ENCODE assay signal across 22 mouse cellular contexts in the genomic region with DNA sequence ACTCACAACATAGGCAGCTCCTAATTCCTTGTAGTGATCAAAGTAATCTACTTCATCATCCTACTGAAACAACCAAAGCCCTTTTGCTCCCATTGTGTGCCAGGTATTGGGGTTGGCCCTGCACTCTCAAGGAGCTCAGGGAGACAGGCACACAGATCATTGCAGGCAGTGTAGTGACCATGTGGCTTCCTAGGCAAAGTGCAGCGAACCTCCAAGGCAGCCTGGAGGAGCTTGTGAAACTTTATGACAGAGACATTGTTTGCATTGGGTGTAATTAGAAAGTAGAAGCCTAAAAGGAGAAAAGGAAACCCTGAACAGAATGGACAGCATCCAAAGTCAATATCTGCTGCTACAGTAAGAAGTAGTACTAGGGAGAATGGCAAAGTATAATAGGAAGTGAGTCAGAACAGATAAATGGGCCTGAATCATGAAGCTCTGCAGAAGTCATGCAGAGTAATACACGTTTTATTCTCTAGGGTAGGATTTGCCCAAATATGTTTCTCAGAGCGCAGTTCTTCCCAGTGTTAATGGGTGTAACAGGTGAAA. TPM values are rescaled to one million over a fixed set of nuclear protein-coding genes. Genes with fewer than 3 reads are reported as not detected.
DNase-seq lines count a peak whose midpoint lies in the region; ATAC-seq and TF ChIP-seq lines count a peak whose summit lies in the region.
"Had no signal": no experiment of that assay in that cellular context is flagged by ENCODE, and none has a peak within 500 bp of the region (broad histone marks: within the 10 kb centered on the region; RNA-seq: fewer than 3 reads in every experiment).

No protein-coding gene starts in this region.

- no peak; the same call in 1 of the 2 replicates for ATAC-seq in heart, postnatal 0 days (ENCODE audit: insufficient read depth, low read depth)
- ATAC-seq: forebrain, embryonic 13.5 days had no signal

- no peaks in the 10 kb centered on the region for H3K36me3 ChIP-seq in heart, postnatal 0 days (replicated peaks; ENCODE audit: control insufficient read depth, insufficient read depth, low read length)
- H3K36me3 ChIP-seq in C2C12 (ENCODE audit: control insufficient read depth, insufficient read depth) (no peaks in the 10 kb centered on the region), myocyte (ENCODE audit: control insufficient read depth, insufficient read depth) (no peaks in the 10 kb centered on the region)
- H3K36me3 ChIP-seq: liver, embryonic 15.5 days had no signal

- no peak overlapping the region for H3K27ac ChIP-seq in heart, postnatal 0 days (ENCODE audit: low read depth)
- H3K27ac ChIP-seq in bone marrow macrophage, adult 2 months (ENCODE audit: insufficient read depth, low read depth, low read length), result peak overlapping the region; percentile 6; the same call in 1 of the 2 replicates
- H3K27ac ChIP-seq: forebrain, embryonic 13.5 days; hindbrain, embryonic 12.5 days; limb, embryonic 13.5 days; liver, embryonic 15.5 days; macrophage; midbrain, embryonic 12.5 days; neural tube, embryonic 15.5 days had no signal

- no peak overlapping the region for H3K9ac ChIP-seq in heart, postnatal 0 days (replicated peaks; ENCODE audit: low read depth, low read length)
- H3K9ac ChIP-seq: forebrain, embryonic 13.5 days; hindbrain, embryonic 12.5 days; limb, embryonic 13.5 days; liver, embryonic 15.5 days; midbrain, embryonic 12.5 days; neural tube, embryonic 15.5 days had no signal

- TF ChIP-seq EP300 in heart, postnatal 0 days (IDR thresholded peaks at IDR 0.05; ENCODE audit: low read depth), result no peak

- no peak for TF ChIP-seq POLR2A in bone marrow macrophage, adult 2 months (IDR thresholded peaks at IDR 0.05; ENCODE audit: borderline replicate concordance, low read depth, low read length)
- TF ChIP-seq POLR2A in myocyte (IDR thresholded peaks at IDR 0.05; ENCODE audit: insufficient read length, low read depth), result no peak

- H3K4me3 ChIP-seq in heart, postnatal 0 days (ENCODE audit: low read depth, low read length), result no peak overlapping the region
- H3K4me3 ChIP-seq in C2C12 (ENCODE audit: insufficient read depth, poor library complexity, severe bottlenecking) (no peak overlapping the region), myocyte (no peak overlapping the region)
- no peak overlapping the region for H3K4me3 ChIP-seq in bone marrow macrophage, adult 2 months (ENCODE audit: insufficient read depth, low read length)
- H3K4me3 ChIP-seq: forebrain, embryonic 13.5 days; hindbrain, embryonic 12.5 days; limb, embryonic 13.5 days; liver, embryonic 15.5 days; midbrain, embryonic 12.5 days; neural tube, embryonic 15.5 days had no signal

- peak; percentile 47 for DNase-seq in heart, postnatal 0 days (ENCODE audit: low spot score)
- no peak for DNase-seq in heart, postnatal 4 days
- no peak for DNase-seq in right cerebral cortex, adult 18-20 months
- DNase-seq in neural tube, embryonic 10.5 days (ENCODE audit: extremely low spot score, low spot score), result no peak
- DNase-seq: cerebellum, adult 9-11 months; gastrocnemius, postnatal 25 days; kidney, adult 18-20 months; kidney, postnatal 25 days; right cerebral cortex, postnatal 4 days had no signal

- no peaks in the 10 kb centered on the region for H3K9me3 ChIP-seq in heart, postnatal 0 days (replicated peaks; ENCODE audit: control insufficient read depth, low read length)
- H3K9me3 ChIP-seq: forebrain, embryonic 13.5 days; hindbrain, embryonic 12.5 days; limb, embryonic 13.5 days; liver, embryonic 15.5 days; midbrain, embryonic 12.5 days; neural tube, embryonic 15.5 days had no signal

- H3K79me2 ChIP-seq in C2C12 (ENCODE audit: control insufficient read depth, insufficient read depth) (no peaks in the 10 kb centered on the region), myocyte (ENCODE audit: control insufficient read depth, insufficient read depth) (no peaks in the 10 kb centered on the region)

- peaks cover 4% of the 10 kb centered on the region; the same call in 1 of the 2 replicates for H3K4me1 ChIP-seq in heart, postnatal 0 days (ENCODE audit: control insufficient read depth, insufficient read depth)
- H3K4me1 ChIP-seq in bone marrow macrophage, adult 2 months (ENCODE audit: control insufficient read depth, insufficient read depth, low read length), result peaks cover 37% of the 10 kb centered on the region
- H3K4me1 ChIP-seq: forebrain, embryonic 13.5 days; hindbrain, embryonic 12.5 days; limb, embryonic 13.5 days; liver, embryonic 15.5 days; midbrain, embryonic 12.5 days; neural tube, embryonic 15.5 days had no signal

- H3K27me3 ChIP-seq in heart, postnatal 0 days (ENCODE audit: control insufficient read depth, insufficient read depth, low read length), result no peaks in the 10 kb centered on the region
- H3K27me3 ChIP-seq in C2C12 (ENCODE audit: control insufficient read depth, insufficient read depth, insufficient read length) (no peaks in the 10 kb centered on the region), myocyte (ENCODE audit: control insufficient read depth, insufficient read depth, insufficient read length) (no peaks in the 10 kb centered on the region)
- H3K27me3 ChIP-seq: CH12.LX; forebrain, embryonic 13.5 days; hindbrain, embryonic 12.5 days; limb, embryonic 13.5 days; liver, embryonic 15.5 days; midbrain, embryonic 12.5 days; neural tube, embryonic 15.5 days had no signal

- H3ac ChIP-seq in C2C12 (ENCODE audit: control insufficient read depth, insufficient read length, low read depth) (peak overlapping the region; percentile 58), myocyte (ENCODE audit: control insufficient read depth, insufficient read length) (no peak overlapping the region)

- TF ChIP-seq CTCF in heart, postnatal 0 days (IDR thresholded peaks at IDR 0.05; ENCODE audit: low read depth), result no peak
- no peak for TF ChIP-seq CTCF in C2C12 (IDR thresholded peaks at IDR 0.05; ENCODE audit: control insufficient read depth, insufficient read depth, insufficient read length)
- TF ChIP-seq CTCF in bone marrow macrophage, adult 2 months (IDR thresholded peaks at IDR 0.05; ENCODE audit: low read depth, low read length), result no peak

- 48% methylated on average over 3 of the region's 3 CpGs for WGBS in heart, postnatal 0 days

- no peaks in the 10 kb centered on the region for H3K79me3 ChIP-seq in C2C12 (ENCODE audit: low read depth)

- no peak overlapping the region for H3K4me2 ChIP-seq in heart, postnatal 0 days (ENCODE audit: low read depth, low read length)
- peak overlapping the region; percentile 45 for H3K4me2 ChIP-seq in myocyte (ENCODE audit: low read depth)
- H3K4me2 ChIP-seq: forebrain, embryonic 13.5 days; heart, embryonic 11.5 days; hindbrain, embryonic 12.5 days; limb, embryonic 13.5 days; liver, embryonic 15.5 days; midbrain, embryonic 12.5 days; neural tube, embryonic 15.5 days had no signal

TF ChIP-seq in C2C12, 6 proteins besides CTCF, POLR2A, EP300 and RAD21 (continues in another document):
- no peak for TF ChIP-seq USF1 (IDR thresholded peaks at IDR 0.05; ENCODE audit: low read depth)
- peak; percentile 72 for TF ChIP-seq MAX (IDR thresholded peaks at IDR 0.05)
- TF ChIP-seq FOSL1 (IDR thresholded peaks at IDR 0.05; ENCODE audit: insufficient read depth, low read length, poor library complexity, severe bottlenecking), result peak; percentile 62

TF ChIP-seq in myocyte, 11 proteins besides CTCF, POLR2A, EP300 and RAD21 (continues in another document):
- TF ChIP-seq TCF3 (IDR thresholded peaks at IDR 0.05; ENCODE audit: insufficient read length, low read depth) (no peak), E2F4 (IDR thresholded peaks at IDR 0.05; ENCODE audit: insufficient read depth) (no peak), USF1 (IDR thresholded peaks at IDR 0.05; ENCODE audit: low read depth) (no peak), MAX (IDR thresholded peaks at IDR 0.05; ENCODE audit: low read depth) (no peak), SRF (IDR thresholded peaks at IDR 0.05; ENCODE audit: control insufficient read depth, insufficient read length, low read depth) (no peak)

RNA-seq across cellular contexts. Expression of gene Clcn1, which starts 9.1 kb away (rescaled TPM):
- total RNA-seq in heart, postnatal 0 days (2014; rRNA removed; ENCODE audit: low replicate concordance), result 0.04 TPM in 1 of 2 replicates, not detected in the other
- polyA plus RNA-seq in heart, postnatal 0 days (2015; fragmentation: Nextera tagmentation; extraction: Ambion mirVana), result 0.44 and 0.64 TPM in 2 replicates
- total RNA-seq in heart, postnatal 4 days (2021), result 1 to 10 TPM; 1.9 to 3.0 TPM
- polyA plus RNA-seq in C2C12 (2012; fragmentation: generic; extraction: Trizol), result 0.42 TPM
- polyA plus RNA-seq in bone marrow macrophage, adult 2 months (2012; ENCODE audit: insufficient read depth, insufficient read length, missing spikeins), result 0.36 TPM in 1 of 2 replicates, not detected in the other
- polyA plus RNA-seq in myocyte (2012; fragmentation: generic; extraction: Trizol), result 0.90 TPM

RNA-seq across cellular contexts. Expression of gene Fam131b, which starts 28.8 kb away (rescaled TPM):
- 0.88 and 1.4 TPM in 2 replicates for total RNA-seq in heart, postnatal 0 days (2014; rRNA removed; ENCODE audit: low replicate concordance)
- polyA plus RNA-seq in heart, postnatal 0 days (2015; fragmentation: Nextera tagmentation; extraction: Ambion mirVana), result 0.08 TPM in 2 replicates
- 1 to 10 TPM; 1.6 to 1.7 TPM for total RNA-seq in heart, postnatal 4 days (2021)
- polyA plus RNA-seq in C2C12 (2012; fragmentation: generic; extraction: Trizol) (15.6 TPM), myocyte (2012; fragmentation: generic; extraction: Trizol) (4.2 TPM)
- not detected in 2 replicates for polyA plus RNA-seq in bone marrow macrophage, adult 2 months (2012; ENCODE audit: insufficient read depth, insufficient read length, missing spikeins)
- polyA plus RNA-seq: liver, embryonic 15.5 days; macrophage had no signal

RNA-seq across cellular contexts. Expression of gene Casp2, which starts 30.8 kb away (rescaled TPM):
- 25.8 and 39.6 TPM in 2 replicates for total RNA-seq in heart, postnatal 0 days (2014; rRNA removed; ENCODE audit: low replicate concordance)
- polyA plus RNA-seq in heart, postnatal 0 days (2015; fragmentation: Nextera tagmentation; extraction: Ambion mirVana), result 14.9 and 15.2 TPM in 2 replicates
- total RNA-seq in heart, postnatal 4 days (2021), result 10 to 100 TPM; 33.6 to 34.3 TPM
- polyA plus RNA-seq in C2C12 (2012; fragmentation: generic; extraction: Trizol) (11.7 TPM), myocyte (2012; fragmentation: generic; extraction: Trizol) (6.7 TPM)
- 37.0 and 37.5 TPM in 2 replicates for polyA plus RNA-seq in bone marrow macrophage, adult 2 months (2012; ENCODE audit: insufficient read depth, insufficient read length, missing spikeins)

RNA-seq across cellular contexts. Expression of gene Tmem139, which starts 33.9 kb away (rescaled TPM):
- total RNA-seq in heart, postnatal 0 days (2014; rRNA removed; ENCODE audit: low replicate concordance), result not detected in 2 replicates
- 0.10 and 0.26 TPM in 2 replicates for polyA plus RNA-seq in heart, postnatal 0 days (2015; fragmentation: Nextera tagmentation; extraction: Ambion mirVana)
- total RNA-seq in heart, postnatal 4 days (2021), result under 1 TPM in 1 of 2 experiments, not detected in 1; 0.38 TPM
- polyA plus RNA-seq in C2C12 (2012; fragmentation: generic; extraction: Trizol), result 0.04 TPM
- polyA plus RNA-seq in bone marrow macrophage, adult 2 months (2012; ENCODE audit: insufficient read depth, insufficient read length, missing spikeins), result not detected in 2 replicates
- not detected for polyA plus RNA-seq in myocyte (2012; fragmentation: generic; extraction: Trizol)
- total RNA-seq: CH12.LX; gastrocnemius, postnatal 25 days; layer of hippocampus, postnatal 10 days had no signal
- polyA plus RNA-seq: heart, embryonic 11.5 days; macrophage had no signal

RNA-seq across cellular contexts. Expression of gene Gstk1, which starts 49.9 kb away (rescaled TPM):
- total RNA-seq in heart, postnatal 0 days (2014; rRNA removed; ENCODE audit: low replicate concordance), result 27.8 and 32.4 TPM in 2 replicates
- 23.6 and 25.4 TPM in 2 replicates for polyA plus RNA-seq in heart, postnatal 0 days (2015; fragmentation: Nextera tagmentation; extraction: Ambion mirVana)
- 10 to 100 TPM; 28.7 to 29.3 TPM for total RNA-seq in heart, postnatal 4 days (2021)
- polyA plus RNA-seq in C2C12 (2012; fragmentation: generic; extraction: Trizol) (1.5 TPM), myocyte (2012; fragmentation: generic; extraction: Trizol) (0.53 TPM)
- polyA plus RNA-seq in bone marrow macrophage, adult 2 months (2012; ENCODE audit: insufficient read depth, insufficient read length, missing spikeins), result 18.6 and 27.3 TPM in 2 replicates
